Mouse (Mus musculus): ENCODE measurements around the gene Nfkbia. TPM values are rescaled to one million over a fixed set of nuclear protein-coding genes. Genes with fewer than 3 reads are reported as not detected.

The Nfkbia gene
- polyA plus RNA-seq, 1 experiment, result 272 TPM

DNA sequence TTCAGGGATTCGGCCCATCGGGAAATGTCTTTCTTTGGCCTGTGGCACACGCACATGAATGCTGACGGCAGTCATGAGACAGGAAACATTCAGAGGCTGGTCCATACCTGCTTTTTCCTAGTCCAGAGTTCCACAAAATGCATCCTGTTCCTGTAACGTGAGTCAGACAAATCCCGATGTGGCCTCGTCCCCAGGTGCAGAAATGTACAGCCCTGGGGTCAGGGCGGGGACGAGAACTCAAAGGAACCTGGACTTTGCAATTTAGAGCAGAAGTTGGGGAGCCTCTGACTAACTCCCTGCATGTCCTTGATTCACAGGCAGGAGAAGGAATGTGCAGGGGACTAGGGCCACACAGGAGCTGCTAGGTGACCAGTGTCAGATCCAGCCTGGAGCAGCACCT is 21.1 kb downstream of the Nfkbia start:
- Histone ChIP-seq H3K27ac (ENCODE audit: insufficient read depth, low read depth, low read length) (peak overlapping the region; percentile 90), H3K27me3 (ENCODE audit: control insufficient read depth, insufficient read depth, low read length) (no peaks in the 10 kb centered on the region), H3K4me3 (ENCODE audit: low read depth, low read length) (peak overlapping the region; percentile 12; the same call in 1 of the 2 replicates), H3K36me3 (ENCODE audit: control insufficient read depth, insufficient read depth, low read length) (no peaks in the 10 kb centered on the region), H3K4me1 (ENCODE audit: control insufficient read depth, insufficient read depth, insufficient read length, low read length) (peaks cover 45% of the 10 kb centered on the region)
- 40% methylated on average over 9 of the region's 9 CpGs for WGBS
- TF ChIP-seq CTCF (IDR thresholded peaks at IDR 0.05; ENCODE audit: extremely low read depth, insufficient read length, insufficient replicate concordance, low read depth, low read length) (no peak), POLR2A (IDR thresholded peaks at IDR 0.05; ENCODE audit: low read depth, low read length) (no peak)

DNA sequence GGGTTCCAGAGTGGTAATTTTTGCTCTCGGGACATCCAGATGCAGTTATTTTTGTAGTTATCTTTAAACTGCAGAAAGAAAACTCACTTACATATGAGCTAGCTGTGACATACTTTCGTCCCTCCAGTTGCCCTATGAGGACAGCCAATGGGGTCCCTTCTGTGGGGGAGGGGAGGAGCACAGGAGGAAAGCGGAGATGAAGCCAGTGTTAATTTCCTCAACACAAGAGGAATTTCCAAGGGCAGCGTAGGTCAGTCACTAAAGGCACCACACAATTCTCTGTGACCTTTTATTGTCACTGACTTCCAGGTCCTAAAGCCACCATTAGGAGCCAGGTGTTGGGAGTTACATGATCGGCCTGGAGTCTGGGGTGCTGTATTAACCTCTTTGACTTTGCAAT is 22.0 kb downstream of the Nfkbia start:
- Histone ChIP-seq H3K27me3 (ENCODE audit: control insufficient read depth, insufficient read depth, low read length) (no peaks in the 10 kb centered on the region), H3K27ac (ENCODE audit: insufficient read depth, low read depth, low read length) (peak overlapping the region; percentile 82), H3K36me3 (ENCODE audit: control insufficient read depth, insufficient read depth, low read length) (no peaks in the 10 kb centered on the region), H3K4me1 (ENCODE audit: control insufficient read depth, insufficient read depth, insufficient read length, low read length) (peaks cover 48% of the 10 kb centered on the region), H3K4me3 (ENCODE audit: low read depth, low read length) (no peak overlapping the region)
- no peak for TF ChIP-seq POLR2A (IDR thresholded peaks at IDR 0.05; ENCODE audit: low read depth, low read length)
- TF ChIP-seq CTCF (IDR thresholded peaks at IDR 0.05; ENCODE audit: extremely low read depth, insufficient read length, insufficient replicate concordance, low read depth, low read length), result no peak
- WGBS, result 89% methylated on average over 5 of the region's 5 CpGs

DNA sequence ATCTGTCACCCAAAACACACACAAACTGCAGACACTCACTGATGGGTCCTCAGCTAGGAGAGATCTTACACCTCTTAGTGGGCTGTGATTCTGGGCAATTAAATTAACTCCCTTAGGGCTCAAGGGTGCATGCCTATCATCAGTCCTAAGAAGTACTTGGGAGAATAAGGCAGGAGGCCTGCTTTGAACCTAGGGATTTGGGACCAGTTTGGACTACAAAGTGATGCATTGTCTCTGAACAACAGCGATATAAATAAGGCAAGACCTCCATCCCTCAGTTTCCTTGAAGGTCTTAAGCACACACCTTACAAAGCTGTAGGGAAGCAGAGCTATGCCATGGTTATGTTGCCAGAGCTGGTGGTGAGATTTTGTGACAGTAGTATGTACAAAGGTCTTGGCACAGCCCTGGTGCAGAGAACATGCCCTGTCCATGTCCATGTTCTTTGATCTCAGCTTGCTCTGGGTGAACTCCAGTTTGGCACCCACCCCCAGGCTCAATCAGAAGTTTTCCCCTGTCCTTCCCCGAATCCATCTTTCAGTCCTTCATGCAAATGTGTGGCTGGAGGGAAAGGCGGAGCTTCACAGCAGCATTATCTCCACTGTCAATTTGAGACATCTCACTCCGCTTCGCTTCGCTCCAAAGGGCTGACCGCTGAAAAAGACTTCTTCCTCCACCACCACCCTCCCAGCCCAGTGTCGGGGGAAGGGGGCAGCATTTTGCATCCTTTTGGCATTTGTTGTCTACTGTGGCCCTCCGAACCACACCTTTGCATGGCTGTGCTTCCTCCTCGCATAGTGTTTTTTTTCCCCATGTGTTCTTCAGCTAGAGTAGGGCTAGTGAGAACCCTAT is 24.9 kb downstream of the Nfkbia start:
- 78% methylated on average over 10 of the region's 10 CpGs for WGBS
- H3K4me1 ChIP-seq (ENCODE audit: control insufficient read depth, insufficient read depth, insufficient read length, low read length), result peaks cover 51% of the 10 kb centered on the region
- no peaks in the 10 kb centered on the region for H3K27me3 ChIP-seq (ENCODE audit: control insufficient read depth, insufficient read depth, low read length)
- TF ChIP-seq CTCF (IDR thresholded peaks at IDR 0.05; ENCODE audit: extremely low read depth, insufficient read length, insufficient replicate concordance, low read depth, low read length) (no peak), POLR2A (IDR thresholded peaks at IDR 0.05; ENCODE audit: low read depth, low read length) (no peak)
- peak overlapping the region; percentile 57 for H3K27ac ChIP-seq (ENCODE audit: insufficient read depth, low read depth, low read length)
- H3K36me3 ChIP-seq (ENCODE audit: control insufficient read depth, insufficient read depth, low read length), result no peaks in the 10 kb centered on the region
- no peak overlapping the region for H3K4me3 ChIP-seq (ENCODE audit: low read depth, low read length)

DNA sequence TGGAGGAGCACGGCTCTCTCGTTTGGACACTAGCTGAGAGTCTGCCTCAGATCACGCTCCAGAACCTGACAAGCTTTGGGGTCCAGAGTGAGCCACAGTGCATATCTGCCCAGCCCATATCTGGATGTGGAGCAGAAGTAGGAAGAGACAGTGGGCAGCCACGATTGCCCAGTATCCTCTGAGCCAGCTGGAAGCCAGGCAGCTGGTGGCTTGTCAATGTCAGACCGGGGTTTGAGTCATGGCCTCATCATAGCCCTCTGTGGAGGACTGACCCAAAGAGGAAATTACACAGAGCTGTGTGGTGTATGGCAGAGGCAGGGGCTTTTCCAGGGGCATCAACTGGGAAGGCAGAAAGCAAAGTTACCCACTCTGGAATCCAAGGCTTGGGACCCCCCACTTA is 25.6 kb downstream of the Nfkbia start:
- no peaks in the 10 kb centered on the region for H3K36me3 ChIP-seq (ENCODE audit: control insufficient read depth, insufficient read depth, low read length)
- peaks cover 44% of the 10 kb centered on the region for H3K4me1 ChIP-seq (ENCODE audit: control insufficient read depth, insufficient read depth, insufficient read length, low read length)
- no peak overlapping the region for H3K4me3 ChIP-seq (ENCODE audit: low read depth, low read length)
- no peak for TF ChIP-seq CTCF (IDR thresholded peaks at IDR 0.05; ENCODE audit: extremely low read depth, insufficient read length, insufficient replicate concordance, low read depth, low read length)
- no peak for TF ChIP-seq POLR2A (IDR thresholded peaks at IDR 0.05; ENCODE audit: low read depth, low read length)
- peak overlapping the region; percentile 57; the same call in 1 of the 2 replicates for H3K27ac ChIP-seq (ENCODE audit: insufficient read depth, low read depth, low read length)
- H3K27me3 ChIP-seq (ENCODE audit: control insufficient read depth, insufficient read depth, low read length), result no peaks in the 10 kb centered on the region
- 86% methylated on average over 5 of the region's 5 CpGs for WGBS

DNA sequence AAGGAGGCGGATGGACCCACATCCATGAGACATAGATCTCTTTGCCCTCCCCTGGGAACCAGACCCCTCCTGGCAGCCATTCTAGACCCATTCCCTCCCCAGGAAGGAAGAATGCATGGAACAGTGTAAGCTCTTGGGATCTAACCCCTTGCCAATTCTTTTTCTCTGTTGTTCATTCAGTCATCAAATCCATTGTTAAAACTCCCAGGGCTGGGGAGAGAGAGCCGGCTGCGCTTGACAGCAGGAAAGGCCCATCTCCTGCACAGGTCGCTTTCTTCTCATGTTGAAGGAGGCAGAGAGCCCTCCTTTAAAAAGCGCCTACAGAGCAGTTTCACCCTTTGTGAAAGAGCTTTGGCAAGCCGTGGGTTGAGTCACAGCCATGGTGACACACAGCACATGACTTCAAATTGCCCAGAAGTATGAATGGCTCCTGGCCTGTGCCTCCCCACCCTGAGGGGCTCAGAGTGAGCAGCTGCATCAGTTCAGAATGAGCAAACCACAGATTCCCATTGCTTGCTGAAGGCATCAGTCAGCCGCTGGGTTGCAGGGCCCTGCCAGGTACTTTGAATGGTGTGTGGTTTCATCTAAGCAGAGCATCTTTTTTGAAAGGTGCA is 26.3 kb downstream of the Nfkbia start:
- no peak for TF ChIP-seq POLR2A (IDR thresholded peaks at IDR 0.05; ENCODE audit: low read depth, low read length)
- no peak for TF ChIP-seq CTCF (IDR thresholded peaks at IDR 0.05; ENCODE audit: extremely low read depth, insufficient read length, insufficient replicate concordance, low read depth, low read length)
- peak overlapping the region; percentile 89; the same call in 1 of the 2 replicates for H3K27ac ChIP-seq (ENCODE audit: insufficient read depth, low read depth, low read length)
- no peak overlapping the region for H3K4me3 ChIP-seq (ENCODE audit: low read depth, low read length)
- H3K27me3 ChIP-seq (ENCODE audit: control insufficient read depth, insufficient read depth, low read length), result no peaks in the 10 kb centered on the region
- WGBS, result 81% methylated on average over 7 of the region's 7 CpGs
- H3K4me1 ChIP-seq (ENCODE audit: control insufficient read depth, insufficient read depth, insufficient read length, low read length), result peaks cover 45% of the 10 kb centered on the region
- H3K36me3 ChIP-seq (ENCODE audit: control insufficient read depth, insufficient read depth, low read length), result no peaks in the 10 kb centered on the region

DNA sequence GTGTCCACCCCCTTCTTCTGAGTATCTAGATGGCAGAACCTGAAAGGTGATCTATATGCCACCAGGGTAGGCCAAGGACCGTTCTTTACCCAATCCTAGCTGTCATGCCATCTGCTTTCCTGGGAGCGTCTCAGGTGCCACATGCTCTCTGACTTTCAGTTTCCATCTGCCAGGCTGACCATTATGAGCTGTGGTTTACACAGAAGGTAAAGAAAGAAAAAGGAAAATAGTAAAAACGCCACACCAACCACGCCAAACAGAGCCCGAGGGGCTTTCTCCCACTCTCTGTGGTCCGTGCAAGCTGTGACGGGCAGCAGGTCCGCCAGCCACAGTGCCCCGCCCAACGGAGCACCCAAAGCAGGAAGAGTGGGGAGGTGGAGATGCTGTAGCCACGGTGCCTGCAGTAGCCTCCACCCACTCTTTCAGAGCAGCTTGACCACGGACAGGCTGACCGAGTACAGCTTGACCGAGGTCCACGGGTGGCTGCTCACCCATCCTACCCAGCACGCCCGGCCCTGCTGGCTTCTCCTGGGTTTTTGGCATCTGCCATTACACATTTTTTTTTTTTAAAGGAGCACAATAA is 27.0 kb downstream of the Nfkbia start:
- peak overlapping the region; percentile 47 for H3K4me3 ChIP-seq (ENCODE audit: low read depth, low read length)
- peak overlapping the region; percentile 89 for H3K27ac ChIP-seq (ENCODE audit: insufficient read depth, low read depth, low read length)
- TF ChIP-seq CTCF (IDR thresholded peaks at IDR 0.05; ENCODE audit: extremely low read depth, insufficient read length, insufficient replicate concordance, low read depth, low read length) (no peak), POLR2A (IDR thresholded peaks at IDR 0.05; ENCODE audit: low read depth, low read length) (no peak)
- no peaks in the 10 kb centered on the region for H3K36me3 ChIP-seq (ENCODE audit: control insufficient read depth, insufficient read depth, low read length)
- no peaks in the 10 kb centered on the region for H3K27me3 ChIP-seq (ENCODE audit: control insufficient read depth, insufficient read depth, low read length)
- H3K4me1 ChIP-seq (ENCODE audit: control insufficient read depth, insufficient read depth, insufficient read length, low read length), result peaks cover 43% of the 10 kb centered on the region
- 23% methylated on average over 17 of the region's 17 CpGs for WGBS

DNA sequence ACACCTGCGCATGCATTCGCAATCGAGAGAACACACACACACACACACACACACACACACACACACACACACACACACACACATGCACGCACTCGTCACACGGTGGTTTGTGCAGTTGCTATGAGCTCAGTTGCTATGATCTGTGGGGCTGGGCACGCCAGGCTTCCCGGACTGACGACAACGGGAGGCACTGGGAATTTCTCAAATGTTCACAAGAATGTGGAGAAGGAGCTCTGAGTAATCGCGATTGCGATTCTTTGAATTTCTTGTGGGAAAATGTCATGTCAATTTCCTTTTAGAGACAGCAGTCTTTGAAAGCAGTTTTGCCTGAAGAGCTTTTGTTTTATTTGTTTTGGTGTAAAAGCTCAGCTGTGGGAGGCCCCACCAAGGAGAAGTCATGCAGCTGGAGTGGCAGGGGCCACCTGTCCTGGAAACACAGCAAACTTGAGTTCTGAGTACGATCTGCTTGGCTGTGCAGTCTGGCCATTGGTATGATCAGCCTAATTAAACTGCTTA is 27.5 kb downstream of the Nfkbia start:
- TF ChIP-seq CTCF (IDR thresholded peaks at IDR 0.05; ENCODE audit: extremely low read depth, insufficient read length, insufficient replicate concordance, low read depth, low read length), result no peak
- TF ChIP-seq POLR2A (IDR thresholded peaks at IDR 0.05; ENCODE audit: low read depth, low read length), result no peak
- Histone ChIP-seq H3K36me3 (ENCODE audit: control insufficient read depth, insufficient read depth, low read length) (no peaks in the 10 kb centered on the region), H3K4me1 (ENCODE audit: control insufficient read depth, insufficient read depth, insufficient read length, low read length) (peaks cover 46% of the 10 kb centered on the region), H3K27me3 (ENCODE audit: control insufficient read depth, insufficient read depth, low read length) (no peaks in the 10 kb centered on the region), H3K27ac (ENCODE audit: insufficient read depth, low read depth, low read length) (peak overlapping the region; percentile 89), H3K4me3 (ENCODE audit: low read depth, low read length) (peak overlapping the region; percentile 47)
- WGBS, result 8% methylated on average over 14 of the region's 14 CpGs
